Comparison of ENCODE assay signal across 8 mouse cellular contexts in the genomic region with DNA sequence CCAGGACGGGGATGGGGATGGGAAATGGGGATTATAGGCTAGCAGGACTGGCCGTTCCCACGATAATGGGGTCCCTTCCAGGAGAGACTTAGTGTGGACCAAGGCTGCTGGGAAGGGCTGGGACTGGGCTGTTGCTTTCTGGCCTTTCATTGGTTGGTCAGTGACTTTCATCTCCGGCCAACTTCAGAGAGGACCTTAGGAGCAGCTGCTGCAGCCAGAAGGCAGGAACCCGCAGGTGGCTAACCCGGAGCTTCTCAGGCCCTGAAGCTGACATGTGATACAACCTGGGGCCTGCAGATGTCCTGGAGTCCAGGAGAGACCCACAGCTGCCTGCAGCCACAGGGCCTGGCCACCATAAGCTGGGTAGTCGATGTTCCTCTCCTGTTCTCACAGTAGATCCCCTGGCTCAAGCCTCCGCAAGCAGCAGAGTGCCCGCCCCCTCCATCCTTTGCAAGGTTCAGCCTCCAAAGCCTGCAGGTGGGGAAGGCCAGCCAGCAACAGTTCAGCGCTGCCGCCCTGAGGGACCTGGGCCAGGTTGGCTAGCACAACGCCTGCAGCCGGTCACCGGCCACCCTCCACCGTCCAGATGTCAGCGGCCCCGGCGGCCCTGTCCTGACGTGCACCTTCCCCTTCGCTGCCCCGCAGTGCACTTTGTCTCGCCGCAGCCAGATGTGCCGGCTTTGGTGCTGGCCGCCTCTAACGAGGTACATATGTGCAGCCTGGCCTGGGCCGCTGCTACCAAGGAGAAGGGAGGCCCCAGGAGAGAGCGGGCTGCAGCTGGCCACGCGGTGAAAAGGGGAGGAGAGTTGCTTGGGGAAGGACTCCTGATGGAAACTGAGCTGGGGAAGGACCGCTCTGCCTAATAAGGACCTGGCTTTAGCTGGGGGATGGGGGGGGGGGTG. TPM values are rescaled to one million over a fixed set of nuclear protein-coding genes. Genes with fewer than 3 reads are reported as not detected.
DNase-seq lines count a peak whose midpoint lies in the region; ATAC-seq lines count a peak whose summit lies in the region.

No protein-coding gene starts in this region.

- peak; percentile 69; the same call in 1 of the 2 replicates for ATAC-seq in lung, embryonic 15.5 days (ENCODE audit: borderline replicate concordance, extremely low read depth, low FRiP score, low TSS enrichment)
- ATAC-seq in hindbrain, embryonic 14.5 days (ENCODE audit: low FRiP score) = no peak
- ATAC-seq in lung, embryonic 16.5 days (ENCODE audit: low read depth) = peak; percentile 75

- H3K9me3 ChIP-seq in lung, embryonic 15.5 days = no peaks in the 10 kb centered on the region
- H3K9me3 ChIP-seq in hindbrain, embryonic 14.5 days (ENCODE audit: control insufficient read depth, low read length) = no peaks in the 10 kb centered on the region
- no peaks in the 10 kb centered on the region for H3K9me3 ChIP-seq in lung, embryonic 16.5 days (ENCODE audit: control insufficient read depth, low read length)

- no peak for DNase-seq in lung, postnatal 25 days (ENCODE audit: low spot score)
- peak; percentile 57 to 73 for DNase-seq in gastrocnemius, adult 8-10 months (ENCODE audit: low spot score in 2 of 2)
- DNase-seq in hindbrain, embryonic 14.5 days (ENCODE audit: low spot score) = no peak
- DNase-seq in splenic B cell, adult 2 months (ENCODE audit: low read depth, low spot score) = peak; percentile 30
- DNase-seq in right cerebral cortex, adult 18-20 months = no peak
- DNase-seq in right cerebral cortex, postnatal 36 days (ENCODE audit: low spot score in 2 of 2) = no peak

- H3K4me1 ChIP-seq in lung, embryonic 15.5 days = peaks cover 9% of the 10 kb centered on the region
- peaks cover 11% of the 10 kb centered on the region; the same call in 1 of the 2 replicates for H3K4me1 ChIP-seq in hindbrain, embryonic 14.5 days (replicated peaks; ENCODE audit: control insufficient read depth, insufficient read depth, low read length)
- peaks cover 7% of the 10 kb centered on the region for H3K4me1 ChIP-seq in lung, embryonic 16.5 days (replicated peaks; ENCODE audit: control insufficient read depth, insufficient read depth, low read length)

- H3K9ac ChIP-seq in lung, embryonic 15.5 days = peak overlapping the region; percentile 25; the same call in 1 of the 2 replicates
- 0 out of 2 replicates have a peak overlapping the region, but pooled peaks have one; percentile 41 for H3K9ac ChIP-seq in hindbrain, embryonic 14.5 days
- H3K9ac ChIP-seq in lung, embryonic 16.5 days (ENCODE audit: low read length) = peak overlapping the region; percentile 59

- H3K4me3 ChIP-seq in lung, embryonic 15.5 days = peak overlapping the region; percentile 17; the same call in 1 of the 2 replicates
- no peak overlapping the region for H3K4me3 ChIP-seq in hindbrain, embryonic 14.5 days (replicated peaks; ENCODE audit: low read length)
- peak overlapping the region; percentile 33 for H3K4me3 ChIP-seq in lung, embryonic 16.5 days (ENCODE audit: low read length)

- peaks cover 5% of the 10 kb centered on the region; the same call in 1 of the 2 replicates for H3K27me3 ChIP-seq in lung, embryonic 15.5 days
- H3K27me3 ChIP-seq in hindbrain, embryonic 14.5 days (ENCODE audit: control insufficient read depth, insufficient read depth, low read length) = no peaks in the 10 kb centered on the region
- no peaks in the 10 kb centered on the region for H3K27me3 ChIP-seq in lung, embryonic 16.5 days (ENCODE audit: control insufficient read depth, insufficient read depth, low read depth, low read length)
- no peaks in the 10 kb centered on the region; the same call in 1 of the 2 replicates for H3K27me3 ChIP-seq in splenic B cell, adult 2 months (ENCODE audit: control insufficient read depth, insufficient read depth, low read length, poor library complexity, severe bottlenecking)

- H3K27ac ChIP-seq in lung, embryonic 15.5 days = no peak overlapping the region
- H3K27ac ChIP-seq in hindbrain, embryonic 14.5 days = no peak overlapping the region
- H3K27ac ChIP-seq in lung, embryonic 16.5 days (ENCODE audit: low read length) = no peak overlapping the region

- 12% methylated on average over 31 of the region's 31 CpGs for WGBS in lung, embryonic 15.5 days
- 11% methylated on average over 31 of the region's 31 CpGs for WGBS in hindbrain, embryonic 14.5 days
- 14% methylated on average over 31 of the region's 31 CpGs for WGBS in lung, embryonic 16.5 days

- no peaks in the 10 kb centered on the region for H3K36me3 ChIP-seq in lung, embryonic 15.5 days
- H3K36me3 ChIP-seq in hindbrain, embryonic 14.5 days (replicated peaks; ENCODE audit: control insufficient read depth, insufficient read depth) = no peaks in the 10 kb centered on the region
- H3K36me3 ChIP-seq in lung, embryonic 16.5 days (ENCODE audit: control insufficient read depth, insufficient read depth, low read length) = no peaks in the 10 kb centered on the region
- H3K36me3 ChIP-seq in splenic B cell, adult 2 months (ENCODE audit: control insufficient read depth, insufficient read depth, low read length, poor library complexity, severe bottlenecking) = no peaks in the 10 kb centered on the region

- H3K4me2 ChIP-seq in lung, embryonic 15.5 days = peak overlapping the region; percentile 52
- peak overlapping the region; percentile 45 for H3K4me2 ChIP-seq in hindbrain, embryonic 14.5 days (replicated peaks)
- H3K4me2 ChIP-seq in lung, embryonic 16.5 days (ENCODE audit: low read depth, low read length) = peak overlapping the region; percentile 53

RNA-seq across cellular contexts. Expression of gene Fgd2, which starts 55.3 kb away (rescaled TPM):
- polyA plus RNA-seq in lung, embryonic 15.5 days (2015; fragmentation: Nextera tagmentation; extraction: Ambion mirVana) = 19.1 and 21.7 TPM in 2 replicates
- 1 to 10 TPM in 1 of 4 experiments, under 1 TPM in 3; 0.38 to 1.0 (median 0.67) TPM for total RNA-seq in gastrocnemius, adult 8-10 months (2022)
- polyA plus RNA-seq in hindbrain, embryonic 14.5 days (2014; fragmentation: Nextera tagmentation; extraction: Ambion mirVana) = 3.8 and 4.9 TPM in 2 replicates
- 21.7 and 24.0 TPM in 2 replicates for polyA plus RNA-seq in lung, embryonic 16.5 days (2015; fragmentation: Nextera tagmentation; extraction: Ambion mirVana)

Comparison
In these comparisons a context has a peak if more than half of its experiments do, and no peak if none do; other contexts are left out.
1. DNase-seq: peak in gastrocnemius, adult 8-10 months (2 of 2) and splenic B cell, adult 2 months (single experiment); none in lung, postnatal 25 days (single experiment), hindbrain, embryonic 14.5 days (single experiment), right cerebral cortex, adult 18-20 months (single experiment) and right cerebral cortex, postnatal 36 days (0 of 2).
2. Peak in every context shown above with its lines, with median percentiles within 50 percentile points of each other: H3K4me2 ChIP-seq and H3K9ac ChIP-seq.